Mouse (Mus musculus) spleen, adult 18-20 months (tissue): ENCODE data around the gene Elp4.

Experiments used
- DNase-seq, 2 experiments: peaks; one replicate each; pipeline ENCODE4 v3.0.0; 2022; ENCODE audit warnings: mixed read lengths in 2 of 2

Elp4 gene

DNA sequence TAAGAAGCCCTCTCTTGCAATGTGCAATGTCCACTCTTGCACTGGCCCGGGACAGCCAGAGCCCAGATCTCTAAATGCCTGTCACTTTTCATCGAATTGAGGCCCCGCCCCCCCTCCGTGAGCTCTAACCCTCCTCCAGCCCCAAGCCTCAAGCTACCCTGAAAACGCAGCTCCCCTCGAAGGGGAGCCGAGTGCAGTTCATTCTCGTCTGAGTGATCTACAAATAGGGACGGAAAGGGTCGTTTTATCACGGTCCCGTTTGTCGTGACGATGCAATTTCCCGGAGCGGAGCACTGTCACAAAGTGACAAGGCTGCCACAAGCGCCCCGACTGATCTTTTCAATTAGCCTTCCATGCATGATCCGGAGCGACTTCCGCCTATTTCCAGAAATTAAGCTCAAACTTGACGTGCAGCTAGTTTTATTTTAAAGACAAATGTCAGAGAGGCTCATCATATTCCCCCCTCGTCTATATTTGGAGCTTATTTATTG lies 222.3 kb downstream of the Elp4 start:
- no peak for DNase-seq

DNA sequence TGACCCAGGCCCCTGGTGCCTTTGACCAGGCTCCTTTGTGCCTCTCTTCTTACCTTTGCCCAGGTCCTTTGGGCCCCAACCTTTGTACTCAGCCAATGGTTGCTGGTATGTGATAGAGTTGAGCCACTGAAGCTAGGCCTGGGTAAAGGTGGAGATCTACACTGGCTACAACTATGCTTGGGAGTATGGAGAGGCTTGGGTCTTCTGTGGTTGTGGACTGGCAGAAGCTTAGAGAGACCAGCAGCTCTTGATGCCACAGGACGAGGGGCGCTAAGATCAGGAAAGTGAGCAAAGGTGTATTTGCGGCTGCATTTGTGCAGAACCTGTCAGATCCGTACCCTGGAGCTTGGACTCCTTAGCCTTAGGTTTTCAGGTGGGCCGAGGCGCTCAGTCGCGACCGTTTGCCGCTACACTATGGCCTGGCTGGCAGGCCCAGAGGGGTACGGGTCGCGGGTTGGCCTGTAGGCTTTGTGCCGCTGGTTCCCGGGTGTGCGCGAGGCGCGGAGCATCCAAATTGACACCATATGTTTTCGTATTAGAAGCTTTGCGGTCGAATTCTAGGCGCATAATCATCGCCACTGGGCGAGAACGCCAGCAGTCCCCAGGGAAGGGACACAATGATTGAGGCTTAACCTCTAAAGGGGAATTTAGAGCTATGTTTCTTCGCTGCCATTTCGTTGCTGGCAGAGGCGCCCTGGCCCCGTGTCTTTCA lies 223.2 kb downstream of the Elp4 start:
- DNase-seq = no peak

- no peak for DNase-seq
Observed at GRCm38 (mm10) chr2:105680146-105680998, 224.0 kb downstream of the Elp4 start.

- DNase-seq = no peak
Observed at GRCm38 (mm10) chr2:105679331-105679730, 225.0 kb downstream of the Elp4 start.

GRCm38 (mm10) chr2:105678880-105679321 lies 225.5 kb downstream of the Elp4 start:
- DNase-seq = no peak

DNA sequence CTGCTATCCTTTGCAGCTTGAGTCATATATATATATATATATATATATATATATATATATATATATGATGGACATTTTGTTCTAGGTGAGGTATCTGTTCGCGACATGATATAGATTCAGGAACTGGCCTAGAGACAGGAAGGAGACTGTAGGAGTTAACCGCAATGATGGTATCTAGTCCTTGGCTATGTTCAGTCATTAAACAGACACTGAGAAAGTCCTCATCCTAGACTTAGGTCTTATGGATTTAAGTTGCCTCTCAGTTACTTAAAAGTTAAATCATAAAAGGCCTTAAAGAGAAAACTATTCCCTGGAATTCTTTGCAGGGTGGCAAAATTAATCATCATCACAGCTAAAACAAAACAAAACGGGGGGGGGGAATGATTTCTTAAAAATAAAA lies 226.1 kb downstream of the Elp4 start:
- no peak for DNase-seq

GRCm38 (mm10) chr2:105677434-105678105 lies 226.8 kb downstream of the Elp4 start:
- DNase-seq = no peak

GRCm38 (mm10) chr2:105676909-105677433 lies 227.4 kb downstream of the Elp4 start:
- DNase-seq = no peak

GRCm38 (mm10) chr2:105676080-105676908 lies 228.1 kb downstream of the Elp4 start:
- DNase-seq = no peak

DNA sequence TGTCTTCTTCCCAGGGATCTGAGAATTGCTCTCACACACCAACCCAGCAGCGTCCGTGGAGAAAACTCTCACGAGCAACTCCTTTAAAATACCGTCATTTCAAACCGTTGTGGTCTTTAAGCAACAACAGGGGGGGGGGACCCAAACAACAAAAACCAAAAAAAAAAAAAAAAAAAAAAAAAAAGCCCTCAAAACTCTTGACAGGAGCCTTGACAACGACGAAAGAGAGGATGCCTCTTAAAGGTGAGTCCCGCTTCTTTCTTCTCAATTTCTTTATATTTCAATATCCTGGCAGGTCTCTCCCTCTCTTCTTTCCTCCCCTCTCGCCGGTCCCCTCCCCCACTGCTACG lies 228.7 kb downstream of the Elp4 start:
- DNase-seq = no peak

- no peak for DNase-seq
Observed at GRCm38 (mm10) chr2:105674875-105675729, 229.3 kb downstream of the Elp4 start.

DNA sequence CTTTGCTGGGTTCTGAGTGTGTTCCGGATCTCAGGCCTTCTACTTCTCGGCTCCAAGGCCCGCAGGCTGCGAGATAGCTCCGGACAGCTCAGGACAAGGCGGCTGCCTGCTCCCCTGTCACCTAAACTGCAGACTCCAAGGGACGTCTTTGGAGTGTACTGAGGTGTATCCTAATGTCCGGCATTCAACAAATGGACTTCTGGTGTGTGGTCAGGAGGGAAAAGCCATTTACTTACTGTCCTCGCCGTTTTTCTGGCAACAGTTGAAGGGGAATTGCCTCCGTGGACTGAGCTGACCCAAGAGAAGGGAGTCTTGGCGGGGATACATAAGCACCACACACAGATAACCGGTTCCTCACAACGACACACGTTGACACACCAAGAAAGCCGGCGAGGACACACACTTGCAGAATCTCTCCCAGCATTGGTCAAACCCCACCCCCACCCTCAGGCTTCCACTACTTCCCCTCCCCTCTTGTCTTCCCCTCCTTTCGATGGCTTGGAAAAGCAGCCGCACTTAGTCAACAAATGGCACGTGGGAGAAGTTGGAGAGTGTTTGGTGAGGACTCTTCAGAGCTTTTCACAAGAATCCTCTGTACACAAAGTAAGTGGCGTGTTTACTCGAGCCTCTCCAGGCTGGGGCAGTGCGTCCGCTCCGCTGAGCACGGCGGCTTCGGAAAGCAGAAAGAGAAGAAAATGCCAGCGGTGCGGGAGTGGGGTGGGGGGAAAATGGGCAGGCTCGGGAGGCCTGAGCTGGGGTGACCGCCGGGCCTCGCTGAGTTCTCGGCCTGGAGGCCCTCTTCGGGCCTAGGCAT lies 230.1 kb downstream of the Elp4 start:
- no peak for DNase-seq

- DNase-seq = no peak
Observed at GRCm38 (mm10) chr2:105673631-105674060, 230.7 kb downstream of the Elp4 start.

GRCm38 (mm10) chr2:105673054-105673453 lies 231.3 kb downstream of the Elp4 start:
- no peak for DNase-seq

GRCm38 (mm10) chr2:105672596-105672960 lies 231.8 kb downstream of the Elp4 start:
- no peak for DNase-seq

DNA sequence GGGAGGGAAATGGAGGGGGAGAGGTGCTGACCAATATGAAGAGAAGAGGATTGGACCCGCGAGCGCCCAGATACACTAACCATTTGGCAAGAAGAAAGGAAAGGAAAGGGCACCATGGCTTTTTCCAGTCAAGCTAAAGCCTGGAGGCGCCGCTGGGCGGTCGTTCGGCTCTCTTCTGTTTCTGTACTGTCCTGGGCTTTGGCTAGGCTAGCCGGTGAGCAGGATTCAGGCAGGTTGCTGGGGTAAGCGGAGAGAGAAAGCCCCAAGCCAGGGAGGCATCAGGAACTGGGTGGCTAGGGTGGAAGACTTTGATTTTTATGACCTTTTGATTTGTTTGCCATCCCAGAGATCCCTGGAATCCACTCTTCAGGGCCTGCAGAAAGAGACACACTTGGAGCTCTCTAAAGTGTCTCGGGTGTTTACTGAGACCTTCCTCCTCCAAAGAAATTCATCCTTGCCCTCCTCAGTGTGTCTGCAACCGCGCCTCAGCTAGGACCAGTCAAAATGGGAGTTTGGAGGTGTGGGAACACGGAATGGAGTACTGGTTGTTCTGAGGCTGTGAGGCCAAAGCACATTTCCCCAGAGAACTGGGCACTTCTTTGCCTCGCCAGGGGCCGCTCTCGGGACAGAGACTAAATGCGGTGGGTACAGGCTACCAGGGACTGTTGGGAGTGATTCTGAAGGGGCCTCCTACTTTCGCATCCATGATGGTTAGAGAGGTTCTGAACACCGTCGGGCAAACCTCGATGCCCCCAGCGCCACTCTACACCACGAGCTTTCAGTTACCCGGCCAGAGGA lies 232.4 kb downstream of the Elp4 start:
- DNase-seq = no peak

GRCm38 (mm10) chr2:105671116-105671797 lies 233.1 kb downstream of the Elp4 start:
- no peak for DNase-seq

GRCm38 (mm10) chr2:105670731-105671095 lies 233.7 kb downstream of the Elp4 start:
- no peak for DNase-seq
